Mouse (Mus musculus) skeletal muscle tissue, adult 2 months (tissue): ENCODE data around the gene Hist2h3c1.
"Not testable (repeated sequence)": the region's sequence is repeated elsewhere in the genome, so short reads cannot be mapped to it uniquely, and the experiment has no call there.

Source experiments
- DNase-seq: peaks from one replicate; pipeline ENCODE4 v3.0.0-alpha.2; 2012; ENCODE audit warnings: low read depth, low spot score

Hist2h3c1 gene

GRCm38 (mm10) chr3:96284457-96284856, 38.0 kb downstream of the Hist2h3c1 start:
- DNase-seq = no peak

- DNase-seq = not testable (repeated sequence)
Observed at GRCm38 (mm10) chr3:96287334-96287733, 40.8 kb downstream of the Hist2h3c1 start.

- no peak for DNase-seq
Observed at GRCm38 (mm10) chr3:96289201-96289600, 42.7 kb downstream of the Hist2h3c1 start.

- DNase-seq = not testable (repeated sequence)
Observed at GRCm38 (mm10) chr3:96290727-96291126, 44.2 kb downstream of the Hist2h3c1 start.

DNA sequence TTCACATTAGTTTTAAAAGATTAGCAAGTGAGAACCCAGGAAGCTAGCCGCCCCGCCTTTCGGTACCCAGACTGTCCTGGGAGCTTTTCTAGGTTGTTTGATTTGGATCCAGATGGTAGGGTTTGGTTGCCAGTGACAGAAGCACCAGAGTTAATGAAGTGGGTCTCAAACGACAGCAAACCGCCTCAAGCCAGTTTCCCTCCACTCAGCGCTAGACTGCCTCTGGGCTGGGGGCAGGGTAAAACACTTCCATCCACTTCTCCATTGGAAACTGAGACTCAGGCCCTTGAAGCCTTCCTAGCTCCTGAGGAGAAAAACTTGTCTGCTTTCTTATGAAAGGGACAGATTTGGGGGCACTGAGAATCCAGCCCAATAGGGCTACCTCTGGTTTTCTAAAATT, 46.2 kb downstream of the Hist2h3c1 start:
- DNase-seq = no peak

DNA sequence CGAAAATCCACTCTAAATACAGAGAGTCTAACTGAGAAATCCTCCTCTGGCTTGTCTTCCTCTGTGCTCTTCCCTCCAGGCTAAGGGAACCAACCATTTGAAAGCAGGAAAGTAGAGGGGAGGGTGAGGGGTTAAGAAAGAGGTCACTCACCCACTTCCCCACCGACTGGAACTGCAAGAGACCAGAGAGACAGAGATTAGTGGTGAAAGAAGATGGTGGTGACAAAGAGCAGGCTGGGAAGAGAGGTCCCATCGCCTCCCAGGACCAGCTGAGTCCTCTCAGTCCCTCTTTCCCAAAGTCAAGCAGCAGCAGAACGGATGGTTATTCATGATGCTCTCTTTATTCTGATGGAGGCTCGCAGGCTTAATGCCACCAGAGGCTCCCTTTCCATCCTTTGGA, 46.9 kb downstream of the Hist2h3c1 start:
- DNase-seq = no peak

DNA sequence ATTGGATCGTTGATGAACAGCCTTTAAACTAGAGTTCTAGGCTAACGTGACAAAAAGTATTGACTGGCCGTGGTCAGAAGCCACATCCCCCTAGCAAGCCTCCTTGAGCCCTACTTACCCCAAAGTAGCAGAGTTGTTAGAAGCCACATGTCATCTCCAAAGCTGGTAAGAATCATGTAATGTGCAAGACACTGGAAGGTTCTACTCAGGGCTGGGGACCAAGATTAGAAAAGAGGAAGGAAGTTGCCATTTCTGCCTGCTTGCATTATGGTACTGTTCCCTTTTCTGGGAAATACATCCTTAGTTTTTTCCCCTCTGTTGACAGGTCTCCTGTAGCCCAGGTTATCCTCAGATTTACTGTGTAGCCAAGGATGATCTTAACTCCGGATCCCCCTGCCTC, 47.3 kb downstream of the Hist2h3c1 start, which contains the start of gene Fcgr1:
Gene Fcgr1, minus strand, starts transcription at position 183 of the 400 bp plus-strand sequence.
- no peak for DNase-seq
